Mouse (Mus musculus) embryonic facial prominence, embryonic 14.5 days (tissue): Measurements from ENCODE around the gene Ckap5. TPM values are rescaled to one million over a fixed set of nuclear protein-coding genes. Genes with fewer than 3 reads are reported as not detected.

Source experiments
- ATAC-seq: fragments of 200-750 bp; cut with Nextera tagmentation; 2 replicates; pipeline ENCODE4 v1.8.0; 2017; ENCODE audit warnings: low read depth, moderate number of reproducible peaks, moderate TSS enrichment
- DNase-seq: peaks from one replicate; pipeline ENCODE4 v3.0.0-alpha.2; 2015; ENCODE audit warnings: low spot score
- H3K27ac ChIP-seq: fragments of 300-500 bp; sonication (generic); replicated peaks from 2 replicates; pipeline ENCODE4 v1.5.1; 2014; ENCODE audit warnings: low read depth, mild to moderate bottlenecking, low read length, moderate library complexity
- H3K27me3 ChIP-seq: fragments of 300-500 bp; sonication (generic); replicated peaks from 2 replicates; pipeline ENCODE4 v1.6.1; 2014; ENCODE audit warnings: low read length; ENCODE audit not compliant: control insufficient read depth, insufficient read depth
- H3K36me3 ChIP-seq: fragments of 300-500 bp; sonication (generic); 2 replicates; pipeline ENCODE4 v1.6.1; 2014; ENCODE audit warnings: low read length, mixed read lengths; ENCODE audit not compliant: control insufficient read depth, insufficient read depth
- H3K4me1 ChIP-seq: fragments of 300-500 bp; sonication (generic); 2 replicates; pipeline ENCODE4 v1.6.1; 2014; ENCODE audit warnings: antibody characterized with exemption, low read length; ENCODE audit not compliant: control insufficient read depth, insufficient read depth
- H3K4me2 ChIP-seq: fragments of 300-500 bp; sonication (generic); 2 replicates; pipeline ENCODE4 v1.6.1; 2014; ENCODE audit warnings: low read depth, mild to moderate bottlenecking, low read length, moderate library complexity, mixed read lengths
- H3K4me3 ChIP-seq: fragments of 300-500 bp; sonication (generic); 2 replicates; pipeline ENCODE4 v1.5.1; 2014; ENCODE audit warnings: low read depth, mild to moderate bottlenecking, low read length
- H3K9ac ChIP-seq: fragments of 300-500 bp; sonication (generic); 2 replicates; pipeline ENCODE4 v1.6.1; 2014; ENCODE audit warnings: low read depth, mild to moderate bottlenecking, low read length, moderate library complexity, mixed read lengths
- H3K9me3 ChIP-seq: fragments of 300-500 bp; sonication (generic); 2 replicates; pipeline ENCODE4 v1.6.1; 2016; ENCODE audit warnings: low read length; ENCODE audit not compliant: control insufficient read depth
- WGBS: fragments of 180-500 bp; shearing (Covaris S2); extraction: QIAGEN DNeasy Blood & Tissue Kit; methylation state at CpG from one replicate; pipeline ENCODE4 v1.1.7; 2014; 5-methylcytosine and 5-hydroxymethylcytosine counted together
- polyA plus RNA-seq: library from polyadenylated mRNA; unstranded; fragments of >200 nt; fragmentation: Nextera tagmentation; extraction: Ambion mirVana; gene quantifications from 2 replicates; pipeline ENCODE4 v1.2.1, GENCODE M21; 2014

Gene Ckap5
- polyA plus RNA-seq, 1 experiment from 2014 or later, result 65.7 TPM

- no peak overlapping the region for H3K9ac ChIP-seq
- H3K4me1 ChIP-seq, result no peaks in the 10 kb centered on the region
- H3K4me2 ChIP-seq, result no peak overlapping the region
- peaks cover 58% of the 10 kb centered on the region for H3K36me3 ChIP-seq
- WGBS, result 94% methylated on average over 2 of the region's 2 CpGs
- DNase-seq, result no peak
- H3K27ac ChIP-seq, result no peak overlapping the region
- no peak overlapping the region for H3K4me3 ChIP-seq
- no peaks in the 10 kb centered on the region for H3K9me3 ChIP-seq
- no peaks in the 10 kb centered on the region for H3K27me3 ChIP-seq
- no peak for ATAC-seq
Measured at GRCm38 (mm10) chr2:91642825-91643415, 116.4 kb downstream of the Ckap5 start.

GRCm38 (mm10) chr2:91644021-91644420, 117.5 kb downstream of the Ckap5 start:
- 90% methylated on average over 11 of the region's 11 CpGs for WGBS
- no peak overlapping the region for H3K4me2 ChIP-seq
- H3K4me1 ChIP-seq, result peaks cover 7% of the 10 kb centered on the region
- no peak overlapping the region for H3K27ac ChIP-seq
- no peak overlapping the region for H3K9ac ChIP-seq
- DNase-seq (no peak), ATAC-seq (no peak)
- peaks cover 60% of the 10 kb centered on the region for H3K36me3 ChIP-seq
- no peaks in the 10 kb centered on the region for H3K9me3 ChIP-seq
- H3K4me3 ChIP-seq, result no peak overlapping the region
- H3K27me3 ChIP-seq, result no peaks in the 10 kb centered on the region

GRCm38 (mm10) chr2:91645354-91645753, 118.8 kb downstream of the Ckap5 start:
- peaks cover 60% of the 10 kb centered on the region for H3K36me3 ChIP-seq
- 95% methylated on average over 15 of the region's 15 CpGs for WGBS

GRCm38 (mm10) chr2:91645811-91646210, 119.2 kb downstream of the Ckap5 start:
- H3K9me3 ChIP-seq, result no peaks in the 10 kb centered on the region
- H3K4me2 ChIP-seq, result no peak overlapping the region
- ATAC-seq (no peak), DNase-seq (no peak)
- no peak overlapping the region for H3K4me3 ChIP-seq
- no peak overlapping the region for H3K27ac ChIP-seq
- 92% methylated on average over 11 of the region's 11 CpGs for WGBS
- H3K9ac ChIP-seq, result no peak overlapping the region
- H3K27me3 ChIP-seq, result no peaks in the 10 kb centered on the region
- H3K4me1 ChIP-seq, result peaks cover 9% of the 10 kb centered on the region
- peaks cover 60% of the 10 kb centered on the region for H3K36me3 ChIP-seq

More at GRCm38 (mm10) chr2:91645354-91645753, 118.8 kb downstream of the Ckap5 start:
- Histone ChIP-seq H3K9me3 (no peaks in the 10 kb centered on the region), H3K4me3 (no peak overlapping the region), H3K27ac (no peak overlapping the region), H3K4me1 (peaks cover 7% of the 10 kb centered on the region), H3K4me2 (no peak overlapping the region), H3K9ac (no peak overlapping the region), H3K27me3 (no peaks in the 10 kb centered on the region)
- DNase-seq (no peak), ATAC-seq (no peak)

GRCm38 (mm10) chr2:91646733-91647132, 120.2 kb downstream of the Ckap5 start:
- Histone ChIP-seq H3K4me1 (peaks cover 13% of the 10 kb centered on the region), H3K36me3 (peaks cover 60% of the 10 kb centered on the region), H3K4me3 (no peak overlapping the region), H3K9me3 (no peaks in the 10 kb centered on the region), H3K4me2 (no peak overlapping the region), H3K27ac (no peak overlapping the region), H3K27me3 (no peaks in the 10 kb centered on the region), H3K9ac (no peak overlapping the region)
- ATAC-seq (no peak), DNase-seq (peak; percentile 17)
- 35% methylated on average over 1 of the region's 1 CpGs for WGBS

GRCm38 (mm10) chr2:91649152-91649551, 122.6 kb downstream of the Ckap5 start:
- peaks cover 48% of the 10 kb centered on the region for H3K36me3 ChIP-seq
- peak overlapping the region; percentile 86 for H3K9ac ChIP-seq
- H3K4me3 ChIP-seq, result peak overlapping the region; percentile 77
- peak overlapping the region; percentile 89 for H3K27ac ChIP-seq
- no peaks in the 10 kb centered on the region for H3K27me3 ChIP-seq
- H3K9me3 ChIP-seq, result no peaks in the 10 kb centered on the region
- ATAC-seq, result no peak
- no peak for DNase-seq
- 3% methylated on average over 15 of the region's 15 CpGs for WGBS
- peaks cover 13% of the 10 kb centered on the region for H3K4me1 ChIP-seq
- H3K4me2 ChIP-seq, result peak overlapping the region; percentile 84

- Histone ChIP-seq H3K27ac (peak within 1 kb of the TSS; percentile 89), H3K27me3 (no peaks in the 10 kb centered on the region), H3K4me1 (peaks cover 13% of the 10 kb centered on the region), H3K9me3 (no peaks in the 10 kb centered on the region), H3K4me3 (peak within 1 kb of the TSS; percentile 77), H3K9ac (peak within 1 kb of the TSS; percentile 86), H3K4me2 (peak within 1 kb of the TSS; percentile 84), H3K36me3 (peaks cover 48% of the 10 kb centered on the region)
- DNase-seq, result peak; percentile 99
- WGBS, result under 1% methylated on average over 43 of the region's 44 CpGs
- peak; percentile 96 for ATAC-seq
Measured at GRCm38 (mm10) chr2:91649553-91650359, 123.2 kb downstream of the Ckap5 start, which contains the start of the genes Zfp408 and Arhgap1. Gene Zfp408 (minus strand): TSS chr2:91649791. Gene Arhgap1 (plus strand): TSS chr2:91649860.

- Histone ChIP-seq H3K9me3 (no peaks in the 10 kb centered on the region), H3K27ac (peak overlapping the region; percentile 80), H3K4me2 (peak overlapping the region; percentile 81), H3K9ac (peak overlapping the region; percentile 66), H3K4me1 (peaks cover 13% of the 10 kb centered on the region), H3K4me3 (peak overlapping the region; percentile 77), H3K27me3 (no peaks in the 10 kb centered on the region), H3K36me3 (peaks cover 48% of the 10 kb centered on the region)
- DNase-seq (no peak), ATAC-seq (peak; percentile 71)
- 8% methylated on average over 15 of the region's 16 CpGs for WGBS
Measured at GRCm38 (mm10) chr2:91650360-91650995, 123.9 kb downstream of the Ckap5 start.
